Mouse (Mus musculus): ENCODE measurements around the gene Foxl1.
A peak's percentile ranks its signal among the peaks of the same experiment; 100 is the strongest.

GRCm38 (mm10) chr8:121092627-121093026 is 35.1 kb upstream of the Foxl1 start:
- TF ChIP-seq CTCF (conservative IDR thresholded peaks at IDR 0.05 in 1 of 2, IDR thresholded peaks at IDR 0.05 in 1 of 2; ENCODE audit: low read depth in 2 of 2, low read length in 2 of 2) = peak; percentile 75 to 94
- TF ChIP-seq ZC3H11A (IDR thresholded peaks at IDR 0.05; ENCODE audit: low read depth, low read length) = peak; percentile 35; the same call in 1 of the 2 replicates

Data from CH12.LX (cell line).